Mouse (Mus musculus) thymus, postnatal 25 days (tissue): ENCODE measurements around the gene Fgf22.
"Not testable (repeated sequence)": the region's sequence is repeated elsewhere in the genome, so short reads cannot be mapped to it uniquely, and the experiment has no call there.

Experiments used
- DNase-seq: peaks from one replicate; pipeline ENCODE4 v3.0.0; 2022

The Fgf22 gene

GRCm38 (mm10) chr10:79733847-79734246 lies 21.0 kb upstream of the Fgf22 start:
- no peak for DNase-seq

- DNase-seq: no peak
Observed at GRCm38 (mm10) chr10:79735361-79735760, 19.5 kb upstream of the Fgf22 start.

GRCm38 (mm10) chr10:79736706-79737105 lies 18.2 kb upstream of the Fgf22 start:
- DNase-seq: no peak

- peak; percentile 21 for DNase-seq
Observed at GRCm38 (mm10) chr10:79738259-79738658, 16.6 kb upstream of the Fgf22 start.

- no peak for DNase-seq
Observed at GRCm38 (mm10) chr10:79739234-79739633, 15.6 kb upstream of the Fgf22 start.

GRCm38 (mm10) chr10:79740863-79741262 lies 14.0 kb upstream of the Fgf22 start:
- no peak for DNase-seq

- no peak for DNase-seq
Observed at GRCm38 (mm10) chr10:79743161-79743560, 11.7 kb upstream of the Fgf22 start.

- no peak for DNase-seq
Observed at GRCm38 (mm10) chr10:79743650-79744365, 11.1 kb upstream of the Fgf22 start.

GRCm38 (mm10) chr10:79745411-79745810 lies 9.5 kb upstream of the Fgf22 start:
- no peak for DNase-seq

- peak; percentile 94 for DNase-seq
Observed at GRCm38 (mm10) chr10:79745898-79746773, 8.7 kb upstream of the Fgf22 start, which contains the start of gene Polrmt. Gene Polrmt, minus strand, starts transcription at chr10:79746581.

- DNase-seq: no peak
Observed at GRCm38 (mm10) chr10:79746774-79747151, 8.1 kb upstream of the Fgf22 start.

- no peak for DNase-seq
Observed at GRCm38 (mm10) chr10:79748496-79748895, 6.4 kb upstream of the Fgf22 start.

GRCm38 (mm10) chr10:79755854-79756253 lies 978 bp downstream of the Fgf22 start:
- DNase-seq: no peak

- no peak for DNase-seq
Observed at GRCm38 (mm10) chr10:79756660-79757059, 1.8 kb downstream of the Fgf22 start.

GRCm38 (mm10) chr10:79759675-79760074 lies 4.8 kb downstream of the Fgf22 start:
- DNase-seq: not testable (repeated sequence)

- no peak for DNase-seq
Observed at GRCm38 (mm10) chr10:79760603-79761143, 5.8 kb downstream of the Fgf22 start.

GRCm38 (mm10) chr10:79762875-79763274 lies 8.0 kb downstream of the Fgf22 start:
- DNase-seq: no peak

GRCm38 (mm10) chr10:79764234-79764633 lies 9.4 kb downstream of the Fgf22 start:
- no peak for DNase-seq

- DNase-seq: no peak
Observed at GRCm38 (mm10) chr10:79765228-79765745, 10.4 kb downstream of the Fgf22 start.

GRCm38 (mm10) chr10:79766001-79766507 lies 11.2 kb downstream of the Fgf22 start:
- DNase-seq: no peak

GRCm38 (mm10) chr10:79766508-79767325 lies 11.8 kb downstream of the Fgf22 start, which contains the start of gene Rnf126:
Gene Rnf126, minus strand, starts transcription at chr10:79766952.
- DNase-seq: peak; percentile 100
